Mouse (Mus musculus) forebrain, embryonic 16.5 days (tissue): ENCODE measurements around the gene Pank4. TPM values are rescaled to one million over a fixed set of nuclear protein-coding genes. Genes with fewer than 3 reads are reported as not detected.

Experiments
- ATAC-seq: fragments of 200-750 bp; cut with Nextera tagmentation; 2 replicates; pipeline ENCODE4 v1.8.0; 2017; ENCODE audit warnings: mild to moderate bottlenecking, moderate library complexity
- H3K27ac ChIP-seq: fragments of 300-500 bp; sonication (generic); 2 replicates; pipeline ENCODE4 v1.5.1; 2014; ENCODE audit warnings: low read length, control low read depth
- H3K27me3 ChIP-seq: fragments of 300-500 bp; sonication (generic); replicated peaks from 2 replicates; pipeline ENCODE4 v1.6.1; 2014; ENCODE audit warnings: low read length; ENCODE audit not compliant: control insufficient read depth, insufficient read depth
- H3K36me3 ChIP-seq: fragments of 300-500 bp; sonication (generic); 2 replicates; pipeline ENCODE4 v1.6.1; 2014; ENCODE audit not compliant: control insufficient read depth, insufficient read depth
- H3K4me1 ChIP-seq: fragments of 300-500 bp; sonication (generic); replicated peaks from 2 replicates; pipeline ENCODE4 v1.6.1; 2014; ENCODE audit warnings: low read length; ENCODE audit not compliant: control insufficient read depth, insufficient read depth
- H3K4me2 ChIP-seq: fragments of 300-500 bp; sonication (generic); 2 replicates; pipeline ENCODE4 v1.6.1; 2014; ENCODE audit warnings: mild to moderate bottlenecking, low read length, control low read depth
- H3K4me3 ChIP-seq: fragments of 300-500 bp; sonication (generic); replicated peaks from 2 replicates; pipeline ENCODE4 v1.5.1; 2014; ENCODE audit warnings: mild to moderate bottlenecking, low read length, control low read depth
- H3K9ac ChIP-seq: fragments of 300-500 bp; sonication (generic); replicated peaks from 2 replicates; pipeline ENCODE4 v1.6.1; 2014; ENCODE audit warnings: low read depth, low read length, control low read depth
- H3K9me3 ChIP-seq: fragments of 300-500 bp; sonication (generic); 2 replicates; pipeline ENCODE4 v1.6.1; 2016; ENCODE audit warnings: low read length; ENCODE audit not compliant: control insufficient read depth
- WGBS: fragments of 180-500 bp; shearing (Covaris S2); extraction: QIAGEN DNeasy Blood & Tissue Kit; methylation state at CpG from one replicate; pipeline ENCODE4 v1.1.7; 2014; 5-methylcytosine and 5-hydroxymethylcytosine counted together
- polyA plus RNA-seq: library from polyadenylated mRNA; unstranded; fragments of >200 nt; fragmentation: Nextera tagmentation; extraction: Ambion mirVana; gene quantifications from 2 replicates; pipeline ENCODE4 v1.2.1, GENCODE M21; 2015

Pank4 gene
- polyA plus RNA-seq, 1 experiment from 2014 or later, result 47.1 TPM

- no peak overlapping the region for H3K9ac ChIP-seq
- WGBS, result 62% methylated on average over 14 of the region's 14 CpGs
- no peak overlapping the region for H3K4me2 ChIP-seq
- H3K4me3 ChIP-seq, result no peak overlapping the region
- H3K9me3 ChIP-seq, result no peaks in the 10 kb centered on the region
- no peak for ATAC-seq
- H3K4me1 ChIP-seq, result peaks cover 36% of the 10 kb centered on the region
- no peaks in the 10 kb centered on the region for H3K36me3 ChIP-seq
- H3K27me3 ChIP-seq, result no peaks in the 10 kb centered on the region
- no peak overlapping the region for H3K27ac ChIP-seq
These were observed 50.3 kb downstream of the Pank4 start for GRCm38 (mm10) chr4:155014244-155014643.

GRCm38 (mm10) chr4:155014791-155015190 lies 50.9 kb downstream of the Pank4 start:
- H3K4me3 ChIP-seq, result no peak overlapping the region
- H3K4me1 ChIP-seq, result peaks cover 41% of the 10 kb centered on the region
- 66% methylated on average over 12 of the region's 12 CpGs for WGBS
- no peak overlapping the region for H3K4me2 ChIP-seq
- no peak overlapping the region for H3K9ac ChIP-seq
- no peaks in the 10 kb centered on the region for H3K27me3 ChIP-seq
- H3K27ac ChIP-seq, result no peak overlapping the region
- no peak for ATAC-seq
- H3K36me3 ChIP-seq, result no peaks in the 10 kb centered on the region
- H3K9me3 ChIP-seq, result no peaks in the 10 kb centered on the region

GRCm38 (mm10) chr4:155015550-155015949 lies 51.6 kb downstream of the Pank4 start:
- 77% methylated on average over 4 of the region's 4 CpGs for WGBS
- no peak overlapping the region for H3K9ac ChIP-seq
- no peak for ATAC-seq
- no peak overlapping the region for H3K27ac ChIP-seq
- no peak overlapping the region for H3K4me3 ChIP-seq
- no peaks in the 10 kb centered on the region for H3K27me3 ChIP-seq
- H3K9me3 ChIP-seq, result no peaks in the 10 kb centered on the region
- H3K36me3 ChIP-seq, result no peaks in the 10 kb centered on the region
- H3K4me1 ChIP-seq, result peaks cover 48% of the 10 kb centered on the region
- H3K4me2 ChIP-seq, result no peak overlapping the region

GRCm38 (mm10) chr4:155016807-155017206 lies 52.9 kb downstream of the Pank4 start:
- no peak overlapping the region for H3K4me3 ChIP-seq
- no peaks in the 10 kb centered on the region for H3K27me3 ChIP-seq
- peaks cover 46% of the 10 kb centered on the region for H3K4me1 ChIP-seq
- H3K27ac ChIP-seq, result no peak overlapping the region
- no peak overlapping the region for H3K9ac ChIP-seq
- H3K4me2 ChIP-seq, result no peak overlapping the region
- no peak for ATAC-seq
- 62% methylated on average over 11 of the region's 11 CpGs for WGBS
- no peaks in the 10 kb centered on the region for H3K9me3 ChIP-seq
- no peaks in the 10 kb centered on the region for H3K36me3 ChIP-seq

GRCm38 (mm10) chr4:155017253-155017878 lies 53.4 kb downstream of the Pank4 start:
- H3K27ac ChIP-seq, result 0 out of 2 replicates have a peak overlapping the region, but pooled peaks have one; percentile 6
- H3K36me3 ChIP-seq, result no peaks in the 10 kb centered on the region
- peak; percentile 24; the same call in 1 of the 2 replicates for ATAC-seq
- no peaks in the 10 kb centered on the region for H3K27me3 ChIP-seq
- 46% methylated on average over 11 of the region's 11 CpGs for WGBS
- no peak overlapping the region for H3K4me3 ChIP-seq
- H3K4me2 ChIP-seq, result no peak overlapping the region
- no peaks in the 10 kb centered on the region for H3K9me3 ChIP-seq
- no peak overlapping the region for H3K9ac ChIP-seq
- H3K4me1 ChIP-seq, result peaks cover 48% of the 10 kb centered on the region

GRCm38 (mm10) chr4:155018066-155018465 lies 54.1 kb downstream of the Pank4 start:
- Histone ChIP-seq H3K4me3 (no peak overlapping the region), H3K4me1 (peaks cover 48% of the 10 kb centered on the region), H3K27me3 (no peaks in the 10 kb centered on the region), H3K27ac (no peak overlapping the region), H3K4me2 (no peak overlapping the region), H3K36me3 (no peaks in the 10 kb centered on the region), H3K9me3 (no peaks in the 10 kb centered on the region), H3K9ac (no peak overlapping the region)
- WGBS, result 72% methylated on average over 8 of the region's 8 CpGs
- ATAC-seq, result no peak

GRCm38 (mm10) chr4:155018601-155019335 lies 54.8 kb downstream of the Pank4 start:
- Histone ChIP-seq H3K4me2 (peak overlapping the region; percentile 39), H3K4me1 (peaks cover 48% of the 10 kb centered on the region), H3K4me3 (peak overlapping the region; percentile 35), H3K36me3 (no peaks in the 10 kb centered on the region), H3K27ac (peak overlapping the region; percentile 33; the same call in 1 of the 2 replicates), H3K9me3 (no peaks in the 10 kb centered on the region), H3K9ac (peak overlapping the region; percentile 55), H3K27me3 (no peaks in the 10 kb centered on the region)
- WGBS, result 4% methylated on average over 15 of the region's 15 CpGs
- ATAC-seq, result peak; percentile 62; the same call in 1 of the 2 replicates

GRCm38 (mm10) chr4:155019336-155019847 lies 55.5 kb downstream of the Pank4 start:
- WGBS, result under 1% methylated on average over 10 of the region's 10 CpGs
- ATAC-seq, result peak; percentile 76
- H3K9ac ChIP-seq, result peak overlapping the region; percentile 55
- H3K27me3 ChIP-seq, result no peaks in the 10 kb centered on the region
- no peaks in the 10 kb centered on the region for H3K36me3 ChIP-seq
- peak overlapping the region; percentile 39 for H3K4me2 ChIP-seq
- H3K9me3 ChIP-seq, result no peaks in the 10 kb centered on the region
- H3K4me1 ChIP-seq, result peaks cover 54% of the 10 kb centered on the region
- H3K27ac ChIP-seq, result peak overlapping the region; percentile 33; the same call in 1 of the 2 replicates
- H3K4me3 ChIP-seq, result peak overlapping the region; percentile 35

- H3K27ac ChIP-seq, result no peak overlapping the region
- H3K9ac ChIP-seq, result no peak overlapping the region
- peaks cover 58% of the 10 kb centered on the region for H3K4me1 ChIP-seq
- no peak overlapping the region for H3K4me3 ChIP-seq
- no peaks in the 10 kb centered on the region for H3K36me3 ChIP-seq
- no peak overlapping the region for H3K4me2 ChIP-seq
- 68% methylated on average over 1 of the region's 1 CpGs for WGBS
- H3K9me3 ChIP-seq, result no peaks in the 10 kb centered on the region
- no peak for ATAC-seq
- H3K27me3 ChIP-seq, result no peaks in the 10 kb centered on the region
These were observed 56.2 kb downstream of the Pank4 start for GRCm38 (mm10) chr4:155020141-155020540.
